Mouse (Mus musculus): ENCODE results near the gene Ppfibp2. TPM values are rescaled to one million over a fixed set of nuclear protein-coding genes. Genes with fewer than 3 reads are reported as not detected.

The Ppfibp2 gene
- polyA plus RNA-seq, 1 experiment: 8.4 TPM

GRCm38 (mm10) chr7:107746036-107746435, 151.0 kb downstream of the Ppfibp2 start:
- Histone ChIP-seq H3K36me3 (ENCODE audit: control insufficient read depth, insufficient read depth, low read length) (no peaks in the 10 kb centered on the region), H3K4me1 (ENCODE audit: control insufficient read depth, insufficient read depth, low read length) (no peaks in the 10 kb centered on the region), H3K27me3 (ENCODE audit: control insufficient read depth, insufficient read depth, low read length) (no peaks in the 10 kb centered on the region), H3K27ac (ENCODE audit: control insufficient read depth, insufficient read depth, low read depth, low read length) (no peak overlapping the region), H3K4me3 (ENCODE audit: control insufficient read depth, low read depth, low read length) (no peak overlapping the region)
- no peak for TF ChIP-seq CTCF (IDR thresholded peaks at IDR 0.05; ENCODE audit: control insufficient read depth, insufficient read depth, insufficient replicate concordance, low read depth, low read length)
- no peak for TF ChIP-seq POLR2A (IDR thresholded peaks at IDR 0.05; ENCODE audit: control insufficient read depth, low read depth, low read length)

GRCm38 (mm10) chr7:107747476-107747875, 152.5 kb downstream of the Ppfibp2 start:
- Histone ChIP-seq H3K4me3 (ENCODE audit: control insufficient read depth, low read depth, low read length) (no peak overlapping the region), H3K36me3 (ENCODE audit: control insufficient read depth, insufficient read depth, low read length) (no peaks in the 10 kb centered on the region), H3K4me1 (ENCODE audit: control insufficient read depth, insufficient read depth, low read length) (no peaks in the 10 kb centered on the region), H3K27ac (ENCODE audit: control insufficient read depth, insufficient read depth, low read depth, low read length) (no peak overlapping the region), H3K27me3 (ENCODE audit: control insufficient read depth, insufficient read depth, low read length) (no peaks in the 10 kb centered on the region)
- TF ChIP-seq CTCF (IDR thresholded peaks at IDR 0.05; ENCODE audit: control insufficient read depth, insufficient read depth, insufficient replicate concordance, low read depth, low read length) (no peak), POLR2A (IDR thresholded peaks at IDR 0.05; ENCODE audit: control insufficient read depth, low read depth, low read length) (no peak)

DNA sequence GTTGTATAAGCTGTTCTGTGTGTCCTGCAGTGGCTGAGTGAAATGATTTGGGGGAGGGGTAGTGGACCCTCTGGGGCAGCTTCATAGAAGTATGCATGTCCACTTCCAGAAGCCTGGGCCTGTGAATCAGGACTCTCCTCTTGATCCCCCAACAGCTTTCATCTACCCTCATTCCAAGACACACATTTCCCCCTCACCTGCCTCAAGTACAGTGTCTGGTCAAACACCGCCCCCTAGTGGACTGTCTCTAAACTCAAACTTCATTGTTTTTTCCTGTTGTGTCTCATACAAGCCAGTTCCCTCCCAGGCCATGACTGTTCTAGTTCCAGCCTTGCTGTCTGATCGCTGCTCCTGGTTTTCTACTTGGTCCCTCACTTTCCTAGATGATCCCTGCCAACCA, 152.9 kb downstream of the Ppfibp2 start:
- H3K36me3 ChIP-seq (ENCODE audit: control insufficient read depth, insufficient read depth, low read length): no peaks in the 10 kb centered on the region

GRCm38 (mm10) chr7:107749270-107749669, 154.3 kb downstream of the Ppfibp2 start:
- no peak overlapping the region for H3K4me3 ChIP-seq (ENCODE audit: control insufficient read depth, low read depth, low read length)
- H3K27me3 ChIP-seq (ENCODE audit: control insufficient read depth, insufficient read depth, low read length): no peaks in the 10 kb centered on the region
- no peak overlapping the region for H3K27ac ChIP-seq (ENCODE audit: control insufficient read depth, insufficient read depth, low read depth, low read length)
- no peaks in the 10 kb centered on the region for H3K36me3 ChIP-seq (ENCODE audit: control insufficient read depth, insufficient read depth, low read length)
- H3K4me1 ChIP-seq (ENCODE audit: control insufficient read depth, insufficient read depth, low read length): no peaks in the 10 kb centered on the region
- TF ChIP-seq CTCF (IDR thresholded peaks at IDR 0.05; ENCODE audit: control insufficient read depth, insufficient read depth, insufficient replicate concordance, low read depth, low read length) (no peak), POLR2A (IDR thresholded peaks at IDR 0.05; ENCODE audit: control insufficient read depth, low read depth, low read length) (no peak)

More for the DNA sequence above, 152.9 kb downstream of the Ppfibp2 start:
- Histone ChIP-seq H3K4me3 (ENCODE audit: control insufficient read depth, low read depth, low read length) (no peak overlapping the region), H3K27ac (ENCODE audit: control insufficient read depth, insufficient read depth, low read depth, low read length) (no peak overlapping the region), H3K27me3 (ENCODE audit: control insufficient read depth, insufficient read depth, low read length) (no peaks in the 10 kb centered on the region), H3K4me1 (ENCODE audit: control insufficient read depth, insufficient read depth, low read length) (no peaks in the 10 kb centered on the region)
- TF ChIP-seq POLR2A (IDR thresholded peaks at IDR 0.05; ENCODE audit: control insufficient read depth, low read depth, low read length) (no peak), CTCF (IDR thresholded peaks at IDR 0.05; ENCODE audit: control insufficient read depth, insufficient read depth, insufficient replicate concordance, low read depth, low read length) (peak; percentile 19; the same call in 1 of the 2 replicates)

- no peak for TF ChIP-seq POLR2A (IDR thresholded peaks at IDR 0.05; ENCODE audit: control insufficient read depth, low read depth, low read length)
- Histone ChIP-seq H3K4me3 (ENCODE audit: control insufficient read depth, low read depth, low read length) (no peak overlapping the region), H3K36me3 (ENCODE audit: control insufficient read depth, insufficient read depth, low read length) (no peaks in the 10 kb centered on the region), H3K27me3 (ENCODE audit: control insufficient read depth, insufficient read depth, low read length) (no peaks in the 10 kb centered on the region), H3K27ac (ENCODE audit: control insufficient read depth, insufficient read depth, low read depth, low read length) (no peak overlapping the region), H3K4me1 (ENCODE audit: control insufficient read depth, insufficient read depth, low read length) (no peaks in the 10 kb centered on the region)
Measured at GRCm38 (mm10) chr7:107749721-107750120, 154.7 kb downstream of the Ppfibp2 start.

GRCm38 (mm10) chr7:107752031-107752520, 157.1 kb downstream of the Ppfibp2 start:
- H3K4me3 ChIP-seq (ENCODE audit: control insufficient read depth, low read depth, low read length): no peak overlapping the region
- TF ChIP-seq POLR2A (IDR thresholded peaks at IDR 0.05; ENCODE audit: control insufficient read depth, low read depth, low read length) (no peak), CTCF (IDR thresholded peaks at IDR 0.05; ENCODE audit: control insufficient read depth, insufficient read depth, insufficient replicate concordance, low read depth, low read length) (no peak)
- no peaks in the 10 kb centered on the region for H3K27me3 ChIP-seq (ENCODE audit: control insufficient read depth, insufficient read depth, low read length)
- H3K4me1 ChIP-seq (ENCODE audit: control insufficient read depth, insufficient read depth, low read length): no peaks in the 10 kb centered on the region
- no peaks in the 10 kb centered on the region for H3K36me3 ChIP-seq (ENCODE audit: control insufficient read depth, insufficient read depth, low read length)
- H3K27ac ChIP-seq (ENCODE audit: control insufficient read depth, insufficient read depth, low read depth, low read length): no peak overlapping the region

GRCm38 (mm10) chr7:107755905-107756304, 160.9 kb downstream of the Ppfibp2 start:
- H3K27me3 ChIP-seq (ENCODE audit: control insufficient read depth, insufficient read depth, low read length): no peaks in the 10 kb centered on the region
- H3K36me3 ChIP-seq (ENCODE audit: control insufficient read depth, insufficient read depth, low read length): no peaks in the 10 kb centered on the region
- H3K4me3 ChIP-seq (ENCODE audit: control insufficient read depth, low read depth, low read length): no peak overlapping the region
- no peak overlapping the region for H3K27ac ChIP-seq (ENCODE audit: control insufficient read depth, insufficient read depth, low read depth, low read length)
- no peak for TF ChIP-seq POLR2A (IDR thresholded peaks at IDR 0.05; ENCODE audit: control insufficient read depth, low read depth, low read length)
- no peak for TF ChIP-seq CTCF (IDR thresholded peaks at IDR 0.05; ENCODE audit: control insufficient read depth, insufficient read depth, insufficient replicate concordance, low read depth, low read length)
- H3K4me1 ChIP-seq (ENCODE audit: control insufficient read depth, insufficient read depth, low read length): peaks cover 5% of the 10 kb centered on the region; the same call in 1 of the 2 replicates

DNA sequence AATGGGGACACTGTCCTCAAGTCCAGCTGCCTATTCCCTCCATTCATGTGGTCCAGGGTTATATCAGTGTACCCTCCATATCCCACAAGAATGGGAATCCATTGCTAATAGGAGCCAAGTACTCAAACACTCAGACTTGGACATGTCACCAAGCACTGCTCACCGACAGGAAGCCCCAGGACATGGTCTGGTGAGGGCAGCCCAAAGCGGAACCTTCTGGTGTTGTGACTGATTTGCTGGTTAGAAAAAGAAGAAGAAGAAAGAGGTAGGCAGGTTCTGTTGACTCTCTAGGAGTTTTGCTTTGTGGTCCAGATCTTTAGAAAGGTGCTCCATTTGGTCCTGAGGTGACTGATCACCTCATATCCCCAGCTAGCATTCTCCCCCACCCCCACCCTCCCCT, 161.7 kb downstream of the Ppfibp2 start:
- H3K4me3 ChIP-seq (ENCODE audit: control insufficient read depth, low read depth, low read length): no peak overlapping the region
- TF ChIP-seq POLR2A (IDR thresholded peaks at IDR 0.05; ENCODE audit: control insufficient read depth, low read depth, low read length) (no peak), CTCF (IDR thresholded peaks at IDR 0.05; ENCODE audit: control insufficient read depth, insufficient read depth, insufficient replicate concordance, low read depth, low read length) (no peak)

More for the DNA sequence above, 161.7 kb downstream of the Ppfibp2 start:
- Histone ChIP-seq H3K4me1 (ENCODE audit: control insufficient read depth, insufficient read depth, low read length) (peaks cover 5% of the 10 kb centered on the region; the same call in 1 of the 2 replicates), H3K27me3 (ENCODE audit: control insufficient read depth, insufficient read depth, low read length) (no peaks in the 10 kb centered on the region), H3K27ac (ENCODE audit: control insufficient read depth, insufficient read depth, low read depth, low read length) (no peak overlapping the region), H3K36me3 (ENCODE audit: control insufficient read depth, insufficient read depth, low read length) (no peaks in the 10 kb centered on the region)

All from testis, adult 2 months (tissue).